Mouse (Mus musculus) splenic B cell, adult 2 months (primary cell): ENCODE measurements at regions not wholly inside any gene's neighbourhood (a gene's known extent, or its start where the extent isn't known, plus 50 kb on each side); places are given as distances from the start of the nearest gene placed in this dataset.

Source experiments
- DNase-seq: peaks from one replicate; pipeline ENCODE4 v3.0.0-alpha.2; 2011; ENCODE audit warnings: low read depth, low spot score
- H3K27me3 ChIP-seq: 2 replicates; pipeline ENCODE4 v1.6.1; 2012; ENCODE audit warnings: mild to moderate bottlenecking, low read length, moderate library complexity, mixed read lengths; ENCODE audit not compliant: control insufficient read depth, poor library complexity, insufficient read depth, severe bottlenecking
- H3K36me3 ChIP-seq: 2 replicates; pipeline ENCODE4 v1.6.1; 2012; ENCODE audit warnings: mild to moderate bottlenecking, low read length, moderate library complexity, mixed read lengths; ENCODE audit not compliant: control insufficient read depth, poor library complexity, insufficient read depth, severe bottlenecking

- H3K36me3 ChIP-seq, result no peaks in the 10 kb centered on the region
- DNase-seq, result no peak
- H3K27me3 ChIP-seq, result no peaks in the 10 kb centered on the region
Observed at GRCm38 (mm10) chr12:105898580-105899293, 111.3 kb upstream of the Vrk1 start.

GRCm38 (mm10) chr12:105899294-105899909, 110.6 kb upstream of the Vrk1 start:
- Histone ChIP-seq H3K36me3 (no peaks in the 10 kb centered on the region), H3K27me3 (no peaks in the 10 kb centered on the region)
- DNase-seq, result no peak

GRCm38 (mm10) chr12:105900479-105900878, 109.5 kb upstream of the Vrk1 start:
- Histone ChIP-seq H3K27me3 (no peaks in the 10 kb centered on the region), H3K36me3 (no peaks in the 10 kb centered on the region)
- DNase-seq, result no peak

GRCm38 (mm10) chr12:105903072-105903471, 107.0 kb upstream of the Vrk1 start:
- DNase-seq, result no peak
- H3K36me3 ChIP-seq, result no peaks in the 10 kb centered on the region
- H3K27me3 ChIP-seq, result no peaks in the 10 kb centered on the region

- DNase-seq, result peak; percentile 45
- Histone ChIP-seq H3K36me3 (no peaks in the 10 kb centered on the region), H3K27me3 (no peaks in the 10 kb centered on the region)
Observed at GRCm38 (mm10) chr12:105906584-105906983, 103.4 kb upstream of the Vrk1 start.

GRCm38 (mm10) chr12:105907851-105908620, 102.0 kb upstream of the Vrk1 start:
- no peaks in the 10 kb centered on the region for H3K36me3 ChIP-seq
- DNase-seq, result peak; percentile 25
- H3K27me3 ChIP-seq, result no peaks in the 10 kb centered on the region

GRCm38 (mm10) chr12:105911556-105911955, 98.5 kb upstream of the Vrk1 start:
- DNase-seq, result no peak
- Histone ChIP-seq H3K36me3 (no peaks in the 10 kb centered on the region), H3K27me3 (no peaks in the 10 kb centered on the region)

- Histone ChIP-seq H3K36me3 (no peaks in the 10 kb centered on the region), H3K27me3 (no peaks in the 10 kb centered on the region)
- no peak for DNase-seq
Observed at GRCm38 (mm10) chr12:105917388-105917963, 92.6 kb upstream of the Vrk1 start.

- no peak for DNase-seq
- H3K27me3 ChIP-seq, result no peaks in the 10 kb centered on the region
- no peaks in the 10 kb centered on the region for H3K36me3 ChIP-seq
Observed at GRCm38 (mm10) chr12:105918775-105919174, 91.3 kb upstream of the Vrk1 start.

GRCm38 (mm10) chr12:105927210-105927609, 82.8 kb upstream of the Vrk1 start:
- Histone ChIP-seq H3K36me3 (no peaks in the 10 kb centered on the region), H3K27me3 (no peaks in the 10 kb centered on the region)
- no peak for DNase-seq

GRCm38 (mm10) chr12:105929456-105929921, 80.5 kb upstream of the Vrk1 start:
- no peak for DNase-seq
- Histone ChIP-seq H3K27me3 (no peaks in the 10 kb centered on the region), H3K36me3 (no peaks in the 10 kb centered on the region)

- DNase-seq, result peak; percentile 3
- Histone ChIP-seq H3K36me3 (no peaks in the 10 kb centered on the region), H3K27me3 (no peaks in the 10 kb centered on the region)
Observed at GRCm38 (mm10) chr12:105935441-105935880, 74.6 kb upstream of the Vrk1 start.

GRCm38 (mm10) chr12:105936812-105937530, 73.1 kb upstream of the Vrk1 start:
- H3K36me3 ChIP-seq, result no peaks in the 10 kb centered on the region
- peak; percentile 3 for DNase-seq
- no peaks in the 10 kb centered on the region for H3K27me3 ChIP-seq
